Mouse (Mus musculus): ENCODE data around the gene Ppp4c.
A peak's percentile ranks its signal among the peaks of the same experiment; 100 is the strongest.

Ppp4c gene

GRCm38 (mm10) chr7:126800269-126801056 is 8.2 kb upstream of the Ppp4c start:
- no peak for DNase-seq

- peak; percentile 39 for DNase-seq
These were observed 7.4 kb upstream of the Ppp4c start for GRCm38 (mm10) chr7:126799468-126800268.

GRCm38 (mm10) chr7:126799050-126799467 is 6.8 kb upstream of the Ppp4c start:
- DNase-seq, result peak; percentile 96

GRCm38 (mm10) chr7:126798127-126799049 is 6.1 kb upstream of the Ppp4c start:
- no peak for DNase-seq

GRCm38 (mm10) chr7:126797411-126798126 is 5.3 kb upstream of the Ppp4c start, which contains the start of gene Fam57b:
TSS of gene Fam57b (plus strand) at chr7:126797668.
- no peak for DNase-seq

- no peak for DNase-seq
These were observed 4.1 kb upstream of the Ppp4c start for GRCm38 (mm10) chr7:126796350-126796932.

- no peak for DNase-seq
These were observed 3.4 kb upstream of the Ppp4c start for GRCm38 (mm10) chr7:126795387-126796317.

GRCm38 (mm10) chr7:126794271-126794605 is 1.9 kb upstream of the Ppp4c start:
- no peak for DNase-seq

- DNase-seq, result no peak
These were observed 1.4 kb upstream of the Ppp4c start for GRCm38 (mm10) chr7:126793456-126794270.

GRCm38 (mm10) chr7:126792721-126793443 is 586 bp upstream of the Ppp4c start:
- DNase-seq, result no peak

- no peak for DNase-seq
These were observed 3.2 kb downstream of the Ppp4c start for GRCm38 (mm10) chr7:126789141-126789540.

GRCm38 (mm10) chr7:126786142-126786541 is 6.2 kb downstream of the Ppp4c start:
- no peak for DNase-seq

GRCm38 (mm10) chr7:126785056-126785455 is 7.2 kb downstream of the Ppp4c start:
- DNase-seq, result no peak

- DNase-seq, result no peak
These were observed 7.8 kb downstream of the Ppp4c start for GRCm38 (mm10) chr7:126784469-126784868.

GRCm38 (mm10) chr7:126782693-126783092 is 9.6 kb downstream of the Ppp4c start:
- DNase-seq, result no peak

GRCm38 (mm10) chr7:126781661-126782370 is 10.5 kb downstream of the Ppp4c start:
- DNase-seq, result no peak

- DNase-seq, result no peak
These were observed 11.2 kb downstream of the Ppp4c start, which contains the start of gene Tbx6 for GRCm38 (mm10) chr7:126780971-126781635. TSS of gene Tbx6 (plus strand) at chr7:126781483.

Data from right cerebral cortex, postnatal 14 days (tissue).